Mouse (Mus musculus) CD4-positive, CD25-positive, alpha-beta regulatory T cell, adult 2 months (primary cell): Measurements from ENCODE around the gene Pax7.

Experiments used
- DNase-seq: peaks from one replicate; pipeline ENCODE4 v3.0.0-alpha.2; 2012; ENCODE audit warnings: low read depth, low spot score

Pax7 gene

DNA sequence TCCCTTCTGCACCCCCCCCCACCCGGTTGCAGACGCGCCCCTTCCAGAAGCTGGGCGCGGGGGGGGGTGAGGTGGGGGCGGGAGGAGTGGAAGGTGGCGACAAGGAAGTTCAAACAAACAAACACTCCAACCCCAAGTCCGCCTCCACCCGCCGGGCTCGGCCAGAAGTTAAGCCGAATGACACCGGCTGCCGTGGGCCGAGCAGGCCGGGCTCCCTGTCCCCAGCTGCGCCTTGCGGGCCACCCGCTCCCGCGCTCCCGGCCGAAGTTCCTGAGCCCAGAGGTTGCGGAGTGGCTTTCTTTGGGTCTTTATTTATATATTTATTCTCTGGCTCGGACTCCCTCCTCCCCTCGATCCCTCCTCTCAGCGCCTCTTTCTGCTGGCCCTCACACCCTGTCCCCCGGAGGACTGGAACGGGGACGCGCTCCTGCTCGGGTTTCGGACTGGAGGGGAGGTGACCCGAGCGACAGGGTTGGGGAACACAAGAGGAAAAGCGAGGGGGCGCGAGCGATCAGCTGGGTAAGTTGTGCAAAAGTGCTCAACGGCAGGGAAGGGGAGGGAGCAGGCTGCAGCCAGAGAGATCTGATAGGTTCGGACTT lies at the start of gene Pax7:
TSS of gene Pax7 (minus strand) at position 493 of the 599 bp plus-strand sequence.
- DNase-seq = no peak

DNA sequence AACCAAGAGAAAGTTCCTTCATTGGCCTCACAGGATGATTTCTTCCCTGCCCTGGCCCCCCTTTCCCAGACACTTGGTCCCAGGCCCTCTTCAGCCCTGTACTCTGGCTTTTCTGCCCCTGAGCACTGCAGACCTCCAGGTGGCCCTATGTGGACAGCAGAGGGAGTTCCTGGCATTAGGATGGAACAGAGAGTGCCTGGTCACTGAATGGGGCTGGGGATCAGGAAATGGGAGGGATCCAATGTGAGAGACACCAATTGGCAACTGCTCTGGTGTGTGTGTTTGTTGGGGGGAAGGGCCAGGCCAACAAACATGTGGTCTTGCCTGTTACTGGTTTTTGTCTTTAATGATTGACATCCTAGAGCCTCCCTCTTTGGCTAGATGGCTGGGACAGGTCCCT lies 48.5 kb upstream of the Pax7 start:
- DNase-seq = no peak

DNA sequence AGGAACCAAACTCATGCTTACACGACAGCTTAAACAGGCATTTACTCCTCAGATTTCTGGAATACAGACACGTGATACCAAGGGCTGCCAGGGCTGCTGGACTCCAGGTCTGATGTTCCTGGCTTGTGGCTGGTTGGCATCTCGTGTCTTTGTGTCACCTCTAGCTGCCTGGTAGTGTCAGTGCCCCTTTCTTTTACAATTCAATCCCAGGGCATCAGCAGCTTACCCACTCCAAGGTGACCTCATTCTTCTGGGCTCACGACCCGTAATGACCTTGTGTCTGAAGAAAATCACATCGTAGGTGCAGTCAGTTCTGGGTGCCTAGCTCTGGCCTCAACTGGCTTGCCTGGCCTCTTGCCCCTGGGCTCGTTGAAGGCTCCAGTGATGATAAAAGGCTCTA lies 46.0 kb upstream of the Pax7 start:
- DNase-seq = no peak

DNA sequence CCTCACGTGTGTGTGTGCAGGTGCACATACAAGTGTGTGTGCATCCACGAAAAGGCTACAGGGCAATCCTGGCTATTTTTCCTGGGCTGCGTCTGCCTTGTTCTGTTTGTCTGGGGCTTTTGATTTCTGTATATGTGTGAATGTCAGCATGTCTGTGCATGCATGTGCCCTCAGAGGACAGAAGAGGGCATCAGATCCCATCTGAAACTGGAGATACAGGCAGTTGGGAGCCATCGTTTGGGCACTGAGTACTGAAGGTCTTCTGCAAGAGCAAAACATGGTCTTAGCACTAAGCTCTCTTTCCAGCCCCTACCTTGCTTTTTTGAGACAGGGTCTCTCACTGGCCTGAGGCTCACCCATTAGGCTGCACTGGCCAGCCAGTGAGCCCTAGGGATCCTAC lies 45.1 kb upstream of the Pax7 start:
- DNase-seq = no peak

DNA sequence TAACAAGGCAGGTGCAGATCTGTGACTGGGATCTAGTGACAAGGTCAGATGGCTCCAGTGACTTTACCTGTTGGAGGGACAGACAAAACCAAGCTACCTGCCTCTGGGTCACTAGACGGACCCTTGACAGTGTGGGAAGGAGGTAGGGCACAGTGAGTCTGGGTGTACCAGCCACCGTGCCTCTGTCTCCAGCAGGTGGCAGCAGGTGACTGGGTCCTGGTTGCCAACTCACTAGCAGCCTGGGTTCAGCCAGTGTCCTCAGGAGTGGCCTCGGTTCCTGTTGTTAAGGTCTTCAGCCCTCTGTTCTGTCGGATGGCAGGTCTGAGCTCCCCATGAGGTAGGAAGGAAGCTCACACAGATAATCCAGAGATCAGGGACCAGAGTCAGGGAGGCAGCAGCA lies 43.9 kb upstream of the Pax7 start:
- peak; percentile 13 for DNase-seq

DNA sequence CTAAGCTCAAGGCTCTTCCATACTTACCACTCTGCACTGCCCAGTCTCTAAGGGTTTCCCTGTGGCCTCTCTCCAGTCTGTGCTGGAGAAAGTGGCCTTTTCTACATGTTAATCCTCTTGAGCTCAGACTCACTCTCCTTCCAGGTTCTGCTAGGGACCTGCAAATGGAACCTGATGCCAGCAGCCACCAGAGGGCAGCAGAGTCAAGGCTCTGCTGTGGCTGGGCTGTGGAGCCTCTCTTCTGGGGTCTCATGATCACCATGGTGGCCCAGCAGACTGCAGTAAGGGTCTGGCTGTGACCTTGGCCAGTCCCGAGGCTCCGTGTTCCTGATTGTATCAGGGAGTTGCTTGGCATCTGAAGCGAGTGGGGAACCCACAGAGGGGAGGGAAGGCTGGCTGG lies 39.3 kb upstream of the Pax7 start:
- DNase-seq = peak; percentile 54

DNA sequence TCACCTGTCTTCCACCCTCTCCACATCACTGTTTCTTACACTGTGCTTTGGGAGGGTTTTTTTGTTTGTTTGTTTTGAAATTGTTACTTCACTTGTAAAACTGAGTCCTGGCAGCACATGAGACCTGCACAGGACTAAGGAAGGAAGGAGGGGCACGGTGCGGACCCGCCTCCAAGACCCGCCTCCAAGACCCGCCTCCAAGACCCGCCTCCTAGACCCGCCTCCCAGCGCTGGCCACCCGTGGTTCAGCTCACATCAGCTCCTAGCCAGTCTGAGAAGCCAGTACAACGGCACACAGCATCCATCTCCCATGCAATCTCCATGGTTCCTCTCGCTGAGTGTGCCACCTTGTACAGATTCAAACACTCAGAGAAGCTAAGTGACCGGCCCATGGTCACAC lies 38.4 kb upstream of the Pax7 start:
- no peak for DNase-seq

DNA sequence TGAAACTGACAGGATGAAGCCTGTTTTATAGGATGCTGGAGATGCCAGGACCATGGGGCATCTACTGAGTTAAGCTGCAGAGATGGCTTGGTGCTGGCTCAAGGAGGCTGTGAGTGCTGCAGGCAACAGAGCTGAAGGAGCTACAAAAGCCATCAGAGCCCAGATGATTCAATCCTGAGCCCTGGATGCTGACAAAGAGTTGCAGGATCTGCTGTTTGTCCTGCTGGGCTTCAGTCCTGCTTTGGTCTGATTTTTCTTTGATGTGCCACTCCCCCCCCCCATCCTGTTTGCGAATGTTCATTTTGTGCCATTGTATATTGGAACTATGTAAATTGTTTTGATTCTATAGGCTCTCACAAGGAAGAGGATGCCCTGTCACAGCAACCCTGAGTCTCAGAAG lies 29.9 kb upstream of the Pax7 start:
- no peak for DNase-seq

DNA sequence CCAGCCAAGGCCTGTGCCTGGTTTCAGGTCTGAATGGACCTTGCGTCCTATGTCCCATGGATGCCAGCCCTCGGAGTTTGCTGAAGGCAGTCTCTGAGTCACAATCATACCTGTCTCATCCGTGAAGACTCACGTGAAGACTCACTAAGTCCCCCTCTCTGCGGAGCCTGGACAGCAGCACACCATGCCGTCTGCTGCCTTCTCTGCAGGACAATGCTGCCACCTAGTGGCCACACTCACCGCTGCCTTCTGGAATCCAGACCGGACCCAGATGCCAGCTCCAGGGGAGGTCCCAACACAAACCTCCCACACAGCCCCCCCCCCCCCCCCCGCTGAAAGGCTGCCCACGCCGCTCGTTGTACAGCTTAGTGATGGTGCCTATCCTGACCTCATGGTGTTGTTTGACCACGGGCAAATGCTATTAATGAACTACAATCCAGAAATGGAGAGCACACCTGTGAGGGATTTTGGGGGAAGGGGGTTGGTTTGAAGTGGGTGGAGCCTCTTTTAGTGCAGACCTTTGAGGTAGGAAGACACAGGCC lies 25.4 kb upstream of the Pax7 start:
- DNase-seq = peak; percentile 85

DNA sequence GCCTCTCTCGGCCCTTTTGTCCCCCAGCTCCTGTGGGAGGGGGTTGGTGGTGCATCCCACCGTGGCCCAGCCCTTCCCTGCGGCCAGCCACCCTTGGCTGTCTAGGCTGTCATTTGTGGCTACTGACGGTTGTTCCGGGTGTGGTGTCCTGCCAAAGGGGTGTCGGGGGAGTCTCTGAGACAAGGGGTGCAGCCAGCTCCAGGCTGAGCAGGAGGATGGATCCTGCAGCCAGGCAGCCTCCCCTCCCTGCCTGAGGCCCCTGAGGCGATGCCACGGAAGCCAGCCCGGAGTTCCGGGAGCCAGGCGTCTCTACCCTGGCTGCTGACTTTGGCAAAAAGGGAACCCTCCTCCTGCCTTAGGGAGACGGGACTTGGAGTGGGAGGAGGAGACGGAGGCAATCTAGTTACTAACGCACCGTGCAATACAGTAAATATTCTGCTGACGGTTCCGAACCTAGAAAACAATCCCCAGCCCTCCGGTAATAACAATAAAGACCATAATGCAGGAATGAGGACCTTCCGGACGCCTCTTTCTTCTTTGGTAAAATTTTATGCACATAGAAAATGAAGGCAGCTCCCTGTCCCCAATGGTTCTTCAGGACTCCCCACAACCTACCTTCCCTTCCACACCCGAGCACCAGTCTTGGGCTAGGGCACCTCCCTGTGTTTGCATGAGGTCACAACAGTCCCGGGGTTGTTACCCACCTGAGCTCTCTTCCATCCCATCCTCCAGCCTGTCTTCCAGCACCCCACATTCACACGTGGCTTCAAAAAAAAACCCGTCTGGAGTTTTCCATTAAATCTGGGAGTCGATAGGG lies 19.1 kb upstream of the Pax7 start:
- DNase-seq = no peak

DNA sequence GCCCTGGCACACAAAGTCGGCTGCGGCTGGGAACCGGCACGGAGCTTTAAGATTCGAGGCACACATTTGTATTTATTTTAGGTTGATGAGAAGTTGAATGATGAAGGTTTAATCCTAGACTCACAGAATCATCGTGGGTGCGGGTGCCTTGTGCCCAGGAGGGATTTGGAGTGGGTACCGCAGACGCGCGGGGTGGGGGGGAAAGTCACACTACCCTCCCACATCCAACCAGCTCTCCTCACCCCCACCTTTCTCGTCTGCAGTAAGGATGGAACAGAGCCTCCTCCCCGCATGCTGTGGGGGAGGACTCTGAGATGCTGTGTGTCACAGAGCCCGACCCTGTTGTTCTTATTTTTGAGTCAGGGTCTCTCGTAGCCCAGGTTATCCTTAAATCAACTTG lies 18.1 kb upstream of the Pax7 start:
- no peak for DNase-seq

DNA sequence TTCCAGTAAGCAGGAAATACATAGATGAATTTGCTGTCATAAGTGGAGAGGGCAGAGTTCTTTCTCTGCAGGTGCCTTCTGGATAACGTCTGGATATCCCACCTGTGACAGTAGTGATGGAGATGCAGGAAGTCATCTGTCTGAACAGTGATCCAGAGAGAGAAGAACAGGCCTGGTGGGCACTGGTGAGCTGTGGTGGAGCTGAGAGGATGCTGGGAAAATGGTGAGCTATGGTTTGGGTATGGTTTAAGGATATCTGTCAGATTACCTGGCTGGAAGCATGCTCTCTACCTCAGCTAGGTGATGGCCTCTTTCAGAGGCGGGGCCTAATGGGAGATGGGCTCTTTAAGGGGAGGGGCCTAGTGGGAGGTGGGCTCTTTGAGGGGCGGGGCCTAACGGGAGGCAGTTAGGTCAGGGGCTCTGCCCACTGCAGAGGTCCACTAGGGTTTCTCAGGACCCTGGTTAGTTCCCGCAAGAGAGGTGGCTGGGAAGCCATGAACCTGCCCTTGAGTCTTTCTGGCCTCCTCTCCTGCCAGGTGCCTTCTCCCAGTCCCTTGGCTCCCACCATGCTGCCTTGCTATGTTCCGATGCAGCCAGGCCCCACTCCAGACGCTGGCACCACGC lies 17.3 kb upstream of the Pax7 start:
- DNase-seq = no peak

DNA sequence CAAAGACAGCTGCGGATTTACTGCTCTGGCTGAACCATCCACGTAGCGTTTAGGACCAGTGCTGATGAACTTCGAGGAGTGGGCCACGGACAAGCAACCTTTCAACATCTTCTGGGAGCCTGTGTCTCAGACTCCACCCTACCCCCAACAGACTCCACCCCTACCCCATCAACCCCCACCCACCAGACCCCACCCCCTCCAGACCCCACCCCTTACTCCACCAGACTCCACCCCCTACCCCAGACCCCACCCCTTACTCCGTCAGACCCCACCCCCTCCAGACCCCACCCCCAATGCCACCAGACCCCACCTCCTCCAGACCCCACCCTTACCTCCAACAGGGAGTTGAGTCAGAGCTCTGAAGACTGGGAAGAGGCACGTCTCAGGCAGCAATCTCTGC lies 10.1 kb upstream of the Pax7 start:
- DNase-seq = no peak

DNA sequence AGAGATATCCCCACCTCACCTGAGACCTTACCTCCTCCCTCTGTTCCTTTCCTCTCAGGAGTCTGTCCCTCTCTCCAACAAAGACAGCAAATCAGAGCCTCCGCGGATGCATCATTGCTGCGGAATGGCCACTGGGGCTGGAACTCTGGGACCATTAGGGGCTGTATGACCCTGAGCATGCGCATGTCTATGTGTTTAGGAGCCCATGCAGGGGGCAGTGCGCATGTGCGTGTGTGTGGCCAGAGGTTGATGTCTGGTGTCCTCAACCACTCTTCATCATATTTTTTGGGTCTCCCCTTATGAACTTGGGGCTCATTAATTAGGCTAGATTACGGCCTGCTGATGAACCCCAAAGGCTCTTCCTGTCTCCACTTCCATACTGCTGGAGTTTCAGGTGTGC lies 9.6 kb upstream of the Pax7 start:
- no peak for DNase-seq

DNA sequence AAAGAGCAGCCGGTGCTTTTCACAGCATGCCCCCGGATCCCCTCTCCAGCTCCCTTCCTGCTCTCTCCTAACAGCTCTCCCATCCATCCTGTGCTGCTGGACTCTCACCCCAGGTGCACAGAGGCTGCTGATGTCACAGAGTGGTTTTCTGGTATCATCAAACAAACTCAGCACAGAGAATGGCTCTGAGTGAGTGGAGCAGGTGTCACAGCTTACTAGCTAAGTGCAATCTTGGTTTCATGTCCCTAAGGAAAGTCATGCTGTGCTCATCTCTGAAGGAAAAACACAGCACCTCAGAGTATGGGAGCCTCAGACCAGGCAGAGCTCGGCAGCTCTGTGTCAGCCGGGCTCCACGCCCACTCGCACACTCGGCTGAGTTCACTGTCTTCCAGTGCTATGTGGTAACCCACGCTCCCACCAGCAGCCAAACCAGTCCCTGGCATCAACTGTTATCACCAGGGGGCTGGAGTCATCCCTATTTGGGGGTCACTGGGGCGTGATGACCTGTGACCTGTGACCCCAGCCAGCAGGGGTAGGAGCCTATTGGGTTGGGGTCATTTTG lies 7.7 kb upstream of the Pax7 start:
- no peak for DNase-seq

DNA sequence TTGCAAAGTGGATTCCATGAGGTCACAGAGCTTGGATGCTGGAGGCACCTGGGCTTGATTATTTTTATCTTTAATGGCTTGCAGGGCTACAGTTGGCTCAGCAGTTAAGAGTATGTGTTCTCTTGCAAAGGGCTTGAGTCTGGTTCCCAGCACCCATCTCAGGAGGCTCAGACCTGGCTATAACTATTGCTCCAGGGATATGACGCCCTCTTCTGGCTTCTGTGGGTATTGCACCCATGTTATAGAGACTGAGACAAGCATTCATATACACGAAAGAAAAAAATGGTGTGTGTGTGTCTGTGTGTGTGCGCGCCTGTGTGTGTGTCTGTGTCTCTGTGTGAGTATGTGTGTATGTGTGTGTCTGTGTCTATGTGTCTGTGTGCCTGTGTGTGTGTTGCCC lies 7.1 kb upstream of the Pax7 start:
- DNase-seq = no peak

DNA sequence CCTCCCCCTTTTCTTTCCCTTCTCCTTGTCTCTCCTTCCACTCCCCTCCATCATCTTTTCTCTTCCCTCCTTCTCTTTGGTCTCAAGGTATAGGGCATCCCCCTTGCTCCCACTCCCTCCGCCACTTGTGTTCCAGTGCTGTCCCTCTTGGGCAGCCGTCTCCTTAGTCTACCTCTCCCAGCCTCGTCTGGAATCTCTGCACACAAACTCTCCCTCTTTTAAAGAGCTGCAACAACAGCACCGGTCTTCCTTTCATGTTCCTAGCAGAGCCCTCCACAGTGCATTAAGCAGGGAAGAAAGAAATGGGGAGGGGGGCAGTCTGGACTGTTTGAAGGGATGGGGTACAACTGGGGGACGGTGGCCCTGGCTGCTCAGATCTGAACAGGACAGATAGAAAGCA lies 3.4 kb upstream of the Pax7 start:
- DNase-seq = no peak

DNA sequence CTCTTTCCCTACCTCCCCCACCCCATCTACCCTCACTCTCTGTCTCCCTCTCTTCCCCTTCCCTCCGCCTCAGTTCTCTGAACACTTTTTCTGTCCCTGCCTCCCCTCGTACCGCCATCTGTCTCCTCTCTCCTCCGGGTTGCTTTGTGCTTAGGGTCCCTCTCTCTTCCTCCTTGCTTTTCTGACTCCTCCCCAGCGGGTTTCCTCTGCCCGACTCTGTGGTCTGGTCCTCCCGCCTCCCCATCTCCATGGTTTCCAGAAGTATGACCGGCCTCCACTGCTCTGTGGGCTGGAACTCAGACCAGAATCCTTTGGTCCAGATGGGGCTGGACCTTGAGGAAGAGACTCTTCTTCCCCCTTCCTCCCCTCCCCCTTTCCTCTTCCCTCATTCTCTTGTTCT lies 2.9 kb upstream of the Pax7 start:
- DNase-seq = no peak

DNA sequence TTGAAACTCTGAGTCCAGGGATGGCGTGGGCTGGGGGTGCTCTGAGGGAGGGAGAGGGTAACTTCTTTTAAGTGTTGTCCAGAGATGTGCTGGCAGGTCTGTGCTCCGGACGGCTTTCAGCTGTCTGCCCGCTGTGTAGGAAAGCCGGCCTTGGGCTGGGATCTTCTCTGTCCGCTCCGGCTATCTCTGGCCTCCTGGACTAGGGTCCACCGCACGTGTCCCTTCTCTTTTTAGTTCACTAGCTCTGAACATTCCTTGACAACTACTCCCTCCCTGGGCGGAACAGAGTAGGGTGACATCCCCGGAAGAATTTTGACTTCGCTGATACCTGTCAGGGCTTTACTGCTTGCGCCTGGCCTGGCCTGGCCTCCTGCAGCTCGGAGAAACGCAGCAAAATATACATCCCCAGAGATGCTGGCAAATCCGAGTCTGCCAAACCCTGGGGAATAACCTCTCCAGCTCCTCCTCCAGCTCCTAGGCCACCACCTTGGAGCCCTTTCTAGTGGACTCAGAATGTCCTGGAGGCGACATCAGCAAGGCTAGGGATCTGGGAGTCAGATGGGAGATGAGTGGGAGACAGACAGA lies 581 bp upstream of the Pax7 start:
- no peak for DNase-seq

DNA sequence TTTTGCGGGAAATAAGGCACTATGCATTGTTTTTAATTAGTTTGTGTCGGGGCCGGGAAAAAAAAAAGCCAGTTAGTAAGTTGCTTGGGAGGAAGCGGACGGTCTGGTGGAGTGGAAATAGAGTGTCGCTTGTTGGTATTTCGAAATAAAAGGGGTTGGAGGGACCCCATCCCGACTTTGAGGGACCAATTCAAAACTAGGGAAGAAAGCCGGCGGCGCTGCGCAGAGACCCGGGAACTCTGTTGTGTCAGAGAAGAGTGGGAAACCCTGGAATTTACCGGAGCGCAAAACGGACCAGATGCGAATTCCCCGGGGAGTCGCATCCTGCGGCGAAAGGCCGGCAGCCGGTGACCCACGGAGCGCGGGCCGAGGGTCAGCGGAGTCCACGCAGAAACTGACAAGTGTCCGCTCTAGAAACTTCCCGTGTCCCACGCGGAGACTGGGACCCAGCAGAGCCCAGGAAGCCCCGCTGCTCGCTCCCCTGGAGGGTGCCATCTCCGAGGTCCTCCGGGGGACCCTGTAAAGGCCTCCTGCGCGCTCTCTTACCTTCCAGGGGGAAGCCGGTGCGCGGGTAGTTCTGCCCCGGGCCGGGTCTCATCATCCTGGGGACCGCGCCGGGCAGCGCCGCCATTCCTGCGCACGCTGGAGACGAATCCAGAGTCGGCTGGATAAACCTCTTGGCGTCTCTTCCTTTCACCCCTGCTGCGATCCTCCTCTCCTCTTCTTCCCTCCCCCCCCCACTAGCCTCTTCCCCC lies 870 bp downstream of the Pax7 start:
- no peak for DNase-seq

DNA sequence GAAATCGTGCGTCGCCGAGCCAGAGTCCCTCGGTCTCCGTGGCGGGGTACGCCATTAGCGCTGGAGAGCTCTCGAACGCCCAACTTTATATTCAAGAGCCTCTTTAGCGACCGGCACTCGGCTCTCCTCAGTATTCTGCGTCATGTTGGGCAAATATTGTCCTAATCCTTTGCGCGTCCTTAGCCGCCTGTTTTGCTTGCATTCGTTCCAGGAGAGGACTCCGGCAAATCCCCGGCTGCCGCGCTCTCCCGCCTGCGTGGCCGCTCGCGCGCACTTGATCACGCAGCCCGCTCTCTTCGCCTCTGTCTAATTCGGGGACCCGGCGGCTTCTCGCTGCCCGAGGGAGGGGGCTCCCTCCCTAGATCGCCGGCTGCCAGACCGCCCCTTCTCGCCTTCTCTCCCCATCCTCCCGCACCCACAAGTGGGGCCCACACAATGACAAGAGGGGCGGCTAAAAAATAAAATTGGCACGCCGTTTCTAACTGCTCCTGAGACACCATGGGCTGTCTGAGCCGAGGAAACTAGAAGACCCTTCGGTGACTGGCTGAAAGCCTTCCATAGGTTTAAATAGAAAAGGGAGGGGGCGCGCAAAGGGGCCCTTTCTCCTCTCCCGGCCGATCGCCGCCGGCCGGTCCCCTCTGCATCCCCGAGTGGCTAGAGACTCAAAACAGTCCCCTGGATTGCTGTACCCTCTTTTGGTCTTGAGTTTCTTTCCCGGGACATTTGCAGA lies 1.7 kb downstream of the Pax7 start:
- no peak for DNase-seq
